Mouse (Mus musculus) regulatory T cell (primary cell): ENCODE measurements around the gene Pex5l.

ENCODE experiments used
- in situ Hi-C: fragments of 300-600 bp; cut with MboI, MseI; formaldehyde crosslinking; loops from one replicate; pipeline ENCODE4 v1.15.1; 2025; ENCODE audit warnings: high pct_unique_total_duplicates

Gene Pex5l

GRCm38 (mm10) chr3:32951382-32951781 is 191.7 kb downstream of the Pex5l start:
- in situ Hi-C loops: no loop called here

- in situ Hi-C loops: no loop called here
These were observed 195.6 kb downstream of the Pex5l start for GRCm38 (mm10) chr3:32947486-32947885.

- in situ Hi-C loops: no loop called here
These were observed 203.1 kb downstream of the Pex5l start for GRCm38 (mm10) chr3:32939802-32940501.

GRCm38 (mm10) chr3:32924168-32924567 is 218.9 kb downstream of the Pex5l start:
- in situ Hi-C loops: no loop called here

- in situ Hi-C loops: no loop called here
These were observed 232.9 kb downstream of the Pex5l start for GRCm38 (mm10) chr3:32910071-32910551.

GRCm38 (mm10) chr3:32908400-32908799 is 234.6 kb downstream of the Pex5l start:
- in situ Hi-C loops: no loop called here

- in situ Hi-C loops: no loop called here
These were observed 236.9 kb downstream of the Pex5l start for GRCm38 (mm10) chr3:32905850-32906779.

- in situ Hi-C loops: no loop called here
These were observed 238.4 kb downstream of the Pex5l start for GRCm38 (mm10) chr3:32904599-32904998.

GRCm38 (mm10) chr3:32903462-32903861 is 239.6 kb downstream of the Pex5l start:
- in situ Hi-C loops: no loop called here
